Mouse (Mus musculus) cerebellum, adult (tissue): ENCODE data around the gene Ephb2.

Source experiments
- ATAC-seq: cut with Nextera tagmentation; 2 replicates; pipeline ENCODE4 v1.9.2; 2017; ENCODE audit warnings: mild to moderate bottlenecking, moderate library complexity, mixed read lengths; ENCODE audit not compliant: insufficient number of reproducible peaks, low FRiP score, low TSS enrichment

Ephb2 gene

GRCm38 (mm10) chr4:136631237-136631994 is 204.4 kb downstream of the Ephb2 start:
- no peak for ATAC-seq

DNA sequence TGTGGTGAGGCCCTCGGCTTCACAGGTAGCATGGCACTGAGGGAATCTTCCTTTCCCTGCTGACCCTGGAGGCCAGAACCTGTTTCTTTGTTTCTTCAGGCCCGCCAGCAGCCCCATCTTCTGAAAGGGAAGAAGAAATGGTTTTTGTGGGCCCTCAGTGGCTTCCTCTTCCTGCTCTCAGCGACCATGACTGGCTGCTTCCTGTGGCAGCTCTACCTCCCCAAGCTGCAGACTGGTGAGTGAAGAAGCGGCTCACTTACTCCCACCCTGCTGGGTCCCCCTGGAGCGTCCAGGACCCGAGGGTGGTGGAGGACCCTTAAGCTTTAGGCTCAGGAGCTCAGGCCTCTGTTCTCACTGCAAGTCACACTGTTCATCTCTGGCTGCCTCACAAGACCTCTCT is 209.2 kb downstream of the Ephb2 start:
- ATAC-seq = no peak

DNA sequence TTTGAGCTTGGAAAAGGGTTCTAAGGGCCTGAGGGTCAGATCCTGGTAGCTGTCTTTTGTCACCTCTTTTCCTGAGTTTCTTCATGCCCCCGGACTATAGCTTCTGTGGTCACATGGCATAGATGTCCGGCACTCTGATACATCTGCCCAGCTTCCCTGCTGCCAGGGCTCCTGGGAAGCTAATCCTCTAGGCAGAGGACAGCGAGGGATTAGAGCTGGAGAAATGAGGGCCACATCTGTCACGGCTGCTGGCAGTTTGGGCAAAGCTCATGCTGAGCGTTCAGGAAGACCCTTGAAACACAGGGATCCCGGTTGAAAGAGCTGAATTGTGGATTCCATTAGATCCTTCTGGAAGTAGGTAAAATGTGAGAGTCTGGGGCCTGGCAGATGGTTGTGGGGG is 213.4 kb downstream of the Ephb2 start, which contains the start of gene Lactbl1:
Gene Lactbl1, plus strand, starts transcription at position 234 of the 400 bp plus-strand sequence.
- ATAC-seq = no peak

DNA sequence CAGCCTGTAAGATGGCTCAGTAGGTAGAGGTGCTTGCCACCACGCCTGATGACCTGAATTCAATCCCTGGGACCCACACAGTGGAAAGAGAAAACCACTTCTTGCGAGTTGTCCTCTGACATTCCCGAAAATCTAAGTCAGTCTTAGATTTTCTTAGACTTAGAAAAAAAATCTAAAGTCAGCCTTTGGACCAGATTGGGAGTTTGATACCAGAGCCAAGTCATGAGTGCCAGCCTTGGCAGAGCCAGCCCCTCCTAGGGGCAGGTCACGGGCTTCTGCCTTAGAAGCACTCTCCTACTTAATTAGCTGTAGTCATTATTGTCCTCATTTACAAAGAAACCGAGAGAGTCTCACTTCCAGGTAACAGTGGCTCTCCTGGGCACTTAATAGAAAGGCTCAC is 213.8 kb downstream of the Ephb2 start:
- ATAC-seq = no peak

DNA sequence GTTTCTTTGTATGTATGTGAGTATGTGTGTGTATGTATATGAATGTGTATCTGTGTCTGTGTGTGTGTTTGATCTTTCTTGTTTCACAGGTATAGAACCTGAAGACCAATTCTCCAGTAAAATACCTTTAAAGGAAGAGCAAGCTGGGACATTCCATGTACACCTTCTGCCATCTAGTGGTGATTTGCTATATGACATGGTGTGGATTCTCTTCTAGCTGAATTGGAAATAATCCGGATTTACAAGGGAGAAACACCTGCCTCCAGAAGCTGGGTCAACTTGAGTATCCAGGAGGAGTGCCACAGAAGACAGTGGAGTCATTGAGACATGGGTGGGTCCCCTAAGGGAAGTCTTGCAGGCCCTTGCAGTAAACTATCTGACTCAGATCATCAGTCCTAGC is 214.5 kb downstream of the Ephb2 start:
- ATAC-seq = peak; percentile 26; the same call in 1 of the 2 replicates

DNA sequence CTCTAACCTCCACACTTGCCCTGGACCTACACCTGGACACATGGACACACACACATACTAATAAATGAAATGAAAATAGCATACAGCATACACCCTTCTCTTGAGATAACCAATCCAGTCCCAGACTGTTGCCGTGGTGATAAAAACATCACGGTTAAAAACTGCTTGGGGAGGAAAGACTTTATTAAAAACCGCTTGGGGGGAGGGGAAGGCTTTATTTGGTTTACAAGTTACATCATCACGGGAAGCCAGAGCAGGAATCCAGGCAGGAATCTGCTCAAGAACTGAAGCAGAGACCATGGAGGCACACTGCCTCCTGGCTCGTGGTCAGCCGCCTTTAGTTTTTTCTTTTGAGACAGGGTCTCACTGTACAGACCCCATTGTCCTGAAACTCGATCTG is 222.1 kb downstream of the Ephb2 start:
- ATAC-seq = no peak

DNA sequence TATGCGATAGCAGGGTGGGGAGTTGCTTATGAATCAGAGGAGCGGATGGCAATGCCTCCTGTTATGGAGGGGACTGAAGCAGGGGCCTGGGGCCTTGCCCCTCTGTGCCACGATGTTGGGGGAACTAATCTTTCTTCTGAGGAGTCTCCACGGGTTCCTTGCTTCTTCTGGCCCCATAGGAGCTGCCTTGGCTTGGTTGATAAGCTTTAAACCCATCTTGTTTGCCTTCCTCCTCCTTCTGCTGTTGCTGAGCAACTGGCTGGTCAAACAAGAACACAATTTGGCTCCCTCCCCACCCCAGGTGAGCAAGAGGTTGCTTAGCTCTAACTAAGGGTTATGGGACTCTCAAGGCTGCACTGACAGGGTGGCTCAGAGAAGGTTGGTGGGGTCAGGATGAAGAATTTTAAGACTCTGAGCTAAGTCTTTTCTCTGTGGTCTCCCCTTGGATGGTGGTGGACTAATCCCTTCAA is 225.4 kb downstream of the Ephb2 start, which contains the start of gene Tex46:
Gene Tex46, plus strand, starts transcription at position 51 of the 470 bp plus-strand sequence.
- ATAC-seq = no peak

- ATAC-seq = no peak
These were observed 229.9 kb downstream of the Ephb2 start for GRCm38 (mm10) chr4:136605756-136606485.

GRCm38 (mm10) chr4:136602568-136602967 is 233.2 kb downstream of the Ephb2 start, which contains the start of gene Kdm1a:
TSS of gene Kdm1a (minus strand) at chr4:136602723.
- ATAC-seq = peak; percentile 92

DNA sequence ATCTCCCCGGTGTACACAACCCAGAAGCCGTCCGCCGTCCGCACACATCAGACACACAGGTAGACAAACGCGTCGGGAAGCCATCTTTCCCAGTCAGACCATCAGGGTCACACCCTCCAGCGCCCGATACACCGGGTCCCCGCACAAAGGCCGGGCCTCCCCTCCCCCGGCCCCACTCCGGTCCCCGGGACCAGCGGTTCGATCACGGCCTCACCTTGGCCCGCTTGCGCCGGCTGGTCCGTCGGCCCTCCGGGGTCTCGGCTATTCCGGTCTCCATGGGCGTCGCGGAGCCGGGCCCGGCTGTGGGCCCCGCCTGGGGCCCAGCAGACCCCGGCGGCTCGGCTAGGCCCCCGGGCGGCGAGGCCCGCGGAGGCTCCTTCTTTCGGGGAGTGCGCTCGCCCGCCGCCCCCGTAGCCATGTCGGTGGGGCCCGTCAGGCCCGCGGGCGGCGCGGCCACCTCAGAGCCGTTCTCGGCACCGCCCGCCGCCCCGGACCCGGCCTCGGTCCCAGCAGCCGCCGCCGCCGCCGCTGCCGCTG is 233.7 kb downstream of the Ephb2 start:
- ATAC-seq = peak; percentile 67; the same call in 1 of the 2 replicates

DNA sequence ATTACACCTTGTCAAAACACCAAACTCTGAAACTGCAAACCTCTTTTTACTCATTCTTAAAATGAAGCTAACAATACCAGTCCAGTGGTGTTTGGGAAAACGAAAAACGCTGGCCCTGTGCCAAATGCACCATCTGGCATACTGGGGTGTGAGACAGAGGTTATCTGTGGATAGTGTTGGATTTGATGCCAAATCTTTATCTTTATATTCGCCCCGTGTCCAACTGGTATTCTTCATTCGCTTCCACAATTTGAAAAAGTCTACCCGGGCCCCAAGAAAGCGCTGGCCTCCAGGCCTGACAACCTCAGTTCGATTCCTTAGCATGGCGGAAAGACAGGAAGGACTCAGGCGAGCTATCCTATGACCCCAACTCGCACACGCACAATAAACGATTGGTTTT is 234.3 kb downstream of the Ephb2 start:
- ATAC-seq = no peak

- no peak for ATAC-seq
These were observed 235.3 kb downstream of the Ephb2 start for GRCm38 (mm10) chr4:136600536-136600935.

- ATAC-seq = no peak
These were observed 235.9 kb downstream of the Ephb2 start for GRCm38 (mm10) chr4:136599869-136600268.

GRCm38 (mm10) chr4:136598268-136598876 is 237.4 kb downstream of the Ephb2 start:
- no peak for ATAC-seq
